Mouse (Mus musculus): Measurements from ENCODE around the gene Rit1.
"Not testable (repeated sequence)": the region's sequence is repeated elsewhere in the genome, so short reads cannot be mapped to it uniquely, and the experiment has no call there.

The Rit1 gene

GRCm38 (mm10) chr3:88738641-88739040 lies 22.0 kb downstream of the Rit1 start:
- in situ Hi-C loops (cut with MseI, MboI) = no loop called here

- in situ Hi-C loops (cut with MseI, MboI) = no loop called here
Observed at GRCm38 (mm10) chr3:88740147-88740546, 23.5 kb downstream of the Rit1 start.

DNA sequence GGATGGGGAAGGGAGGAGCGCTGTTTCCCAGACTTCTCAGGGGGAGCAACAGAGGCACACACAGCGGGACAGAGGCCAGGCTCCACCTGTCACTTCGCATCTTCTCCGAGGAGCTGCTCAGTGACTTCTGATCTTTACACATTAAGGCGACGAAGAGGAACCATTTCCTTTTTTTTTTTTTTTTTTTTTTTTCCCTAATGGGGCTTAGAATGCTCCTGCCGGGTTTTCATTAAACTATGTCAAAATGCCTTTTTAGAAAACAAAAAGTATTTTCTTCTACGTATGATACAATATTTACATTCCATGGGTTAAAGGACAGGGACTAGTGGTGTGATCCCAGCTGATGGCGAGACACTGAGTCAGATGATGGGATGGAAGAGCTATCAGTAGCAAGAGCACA lies 28.9 kb downstream of the Rit1 start:
- in situ Hi-C loops (cut with MseI, MboI) = no loop called here

DNA sequence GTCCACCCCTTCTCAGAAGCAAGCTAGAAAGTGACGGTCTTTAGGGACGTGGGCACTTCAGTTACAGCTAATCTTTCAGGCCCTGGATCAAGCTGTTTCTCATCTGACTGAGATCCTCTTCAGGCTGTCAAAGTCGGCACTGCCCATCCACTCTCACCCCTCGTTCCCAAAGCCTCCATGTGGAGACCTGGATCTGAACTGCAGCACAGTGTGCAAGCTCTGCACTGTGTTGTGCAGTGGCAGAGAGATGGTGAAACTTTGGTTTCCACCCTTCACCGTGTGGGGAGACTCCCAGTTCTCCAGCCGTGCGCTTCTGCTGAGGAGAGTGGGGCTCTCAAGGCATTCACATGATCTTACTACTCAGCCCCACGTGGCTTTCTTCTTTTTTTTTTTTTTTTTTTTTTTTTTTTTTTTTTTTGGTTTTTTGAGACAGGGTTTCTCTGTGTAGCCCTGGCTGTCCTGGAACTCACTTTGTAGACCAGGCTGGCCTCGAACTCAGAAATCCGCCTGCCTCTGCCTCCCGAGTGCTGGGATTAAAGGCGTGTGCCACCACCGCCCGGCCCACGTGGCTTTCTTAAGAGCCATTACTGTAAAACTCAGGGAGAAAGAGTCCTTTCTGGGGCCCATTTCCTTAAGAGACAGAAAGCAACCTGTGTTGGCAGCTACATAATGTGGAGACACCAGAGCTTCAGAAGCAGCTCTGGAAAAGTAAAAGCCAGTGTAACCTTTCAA lies 29.7 kb downstream of the Rit1 start:
- in situ Hi-C loops (cut with MseI, MboI) = no loop called here

- in situ Hi-C loops (cut with MseI, MboI) = no loop called here
Observed at GRCm38 (mm10) chr3:88746871-88747231, 30.2 kb downstream of the Rit1 start.

GRCm38 (mm10) chr3:88754283-88754682 lies 37.6 kb downstream of the Rit1 start:
- in situ Hi-C loops (cut with MseI, MboI) = loop anchor here in 1 of 2 experiments (5.0 kb wide), 1 partner anchor 42 kb away; no protein-coding TSS in a partner anchor

GRCm38 (mm10) chr3:88755541-88755940 lies 38.9 kb downstream of the Rit1 start:
- in situ Hi-C loops (cut with MseI, MboI) = no loop called here

GRCm38 (mm10) chr3:88756276-88756675 lies 39.6 kb downstream of the Rit1 start:
- in situ Hi-C loops (cut with MseI, MboI) = no loop called here

DNA sequence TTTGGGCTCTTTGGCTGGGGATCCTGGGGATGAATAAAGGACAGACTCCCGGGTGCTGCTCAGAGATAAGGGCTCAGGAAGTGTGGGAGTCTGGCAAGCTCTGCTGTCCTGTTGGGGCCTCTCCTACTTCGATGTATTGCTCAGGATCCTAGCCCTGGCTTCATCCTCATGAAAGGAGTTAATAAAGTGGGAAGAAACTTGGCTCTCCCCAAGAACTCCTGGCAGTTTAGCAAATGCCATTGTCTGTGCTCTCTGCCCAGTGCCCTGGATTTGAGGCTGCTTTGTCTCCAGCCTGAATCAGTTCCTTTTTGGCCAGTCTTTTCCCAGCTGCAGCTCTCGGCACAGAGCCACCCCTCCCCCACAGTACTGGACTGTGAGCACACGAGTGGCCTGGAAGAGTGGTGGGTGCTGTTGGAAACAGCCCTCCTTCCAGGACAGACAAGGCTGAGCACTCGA lies 41.4 kb downstream of the Rit1 start:
- in situ Hi-C loops (cut with MseI, MboI) = no loop called here

DNA sequence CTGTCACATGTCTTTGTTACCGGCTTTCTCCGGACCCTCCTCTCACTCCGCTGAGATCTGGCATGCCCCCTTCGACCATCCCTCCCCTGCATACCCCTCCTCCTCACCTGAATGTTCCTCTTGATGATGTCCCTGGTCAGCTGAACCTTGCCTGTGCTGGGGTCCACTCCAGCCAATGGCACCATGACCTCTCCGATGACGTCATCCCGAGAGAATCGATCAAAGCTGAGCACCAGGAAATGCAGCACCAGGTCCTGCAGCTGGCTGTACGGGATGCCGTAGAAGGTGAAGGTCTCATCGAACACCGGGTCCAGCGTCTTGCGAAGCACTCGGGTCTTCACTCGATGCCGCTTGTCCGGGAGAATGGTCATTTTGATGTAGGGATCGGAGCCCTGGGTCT lies 45.0 kb downstream of the Rit1 start:
- in situ Hi-C loops (cut with MseI, MboI) = no loop called here

DNA sequence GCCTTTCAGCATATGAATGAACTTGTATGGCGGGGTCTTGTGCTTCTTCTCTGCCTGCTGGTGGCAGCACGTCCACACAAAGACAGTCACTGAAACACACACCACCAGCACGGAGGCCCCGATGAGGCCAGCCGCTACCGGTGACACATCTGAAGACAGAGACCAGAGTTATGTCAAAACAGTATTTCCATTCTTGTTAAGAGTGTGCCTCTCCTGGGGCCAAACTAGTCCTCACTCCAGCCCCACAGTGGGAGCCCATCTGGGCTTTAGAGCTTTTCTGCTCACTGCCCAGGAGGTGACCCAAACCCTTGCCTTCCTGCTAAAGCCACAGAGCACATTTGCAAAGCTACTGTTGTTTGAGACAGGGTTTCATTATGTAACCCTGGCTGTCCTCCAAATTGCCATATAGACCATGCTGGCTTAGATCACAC lies 45.8 kb downstream of the Rit1 start:
- in situ Hi-C loops (cut with MseI, MboI) = no loop called here

- in situ Hi-C loops (cut with MseI, MboI) = not testable (repeated sequence)
Observed at GRCm38 (mm10) chr3:88771189-88771940, 54.7 kb downstream of the Rit1 start.

DNA sequence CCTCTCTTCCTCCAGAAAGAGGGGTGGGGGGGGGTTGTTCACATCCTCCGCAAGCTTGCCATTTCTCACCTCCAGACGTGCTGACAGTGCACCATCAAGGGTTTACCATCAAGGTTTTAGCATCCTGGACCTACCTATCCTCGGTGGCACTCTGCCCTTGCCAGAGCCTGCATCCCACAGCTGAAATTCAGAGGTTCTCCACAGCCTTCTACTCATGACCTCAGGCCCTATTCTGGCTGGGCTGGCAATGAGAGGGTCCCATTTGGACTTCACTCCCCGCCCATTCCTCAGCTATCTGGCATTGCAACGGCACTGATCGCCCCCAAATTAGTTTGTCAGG lies 55.3 kb downstream of the Rit1 start:
- in situ Hi-C loops (cut with MseI, MboI) = not testable (repeated sequence)

GRCm38 (mm10) chr3:88772399-88772798 lies 55.8 kb downstream of the Rit1 start:
- in situ Hi-C loops (cut with MseI, MboI) = not testable (repeated sequence)

- in situ Hi-C loops (cut with MseI, MboI) = not testable (repeated sequence)
Observed at GRCm38 (mm10) chr3:88773163-88773562, 56.5 kb downstream of the Rit1 start.

- in situ Hi-C loops (cut with MseI, MboI) = not testable (repeated sequence)
Observed at GRCm38 (mm10) chr3:88774939-88775841, 58.6 kb downstream of the Rit1 start, which contains the start of gene Syt11. Syt11 (minus strand) TSS chr3:88775164.
